Mouse (Mus musculus) cerebellum, adult 2 months (tissue): Measurements from ENCODE around the gene Rcc1.

Experiments
- CTCF ChIP-seq: fragments of 200-500 bp; IDR thresholded peaks from 2 replicates; pipeline ENCODE4 v1.5.1; 2011; ENCODE audit warnings: low read depth, mild to moderate bottlenecking, control low read depth, low read length, moderate library complexity, borderline replicate concordance; ENCODE audit not compliant: insufficient read depth
- POLR2A ChIP-seq: fragments of 200-500 bp; IDR thresholded peaks from 2 replicates; pipeline ENCODE4 v1.6.1; 2011; ENCODE audit warnings: low read length, control low read depth, borderline replicate concordance; ENCODE audit not compliant: insufficient read depth

- no peak for TF ChIP-seq POLR2A
- no peak for TF ChIP-seq CTCF
These were observed 33.4 kb upstream of the Rcc1 start for GRCm38 (mm10) chr4:132386846-132387245.
